Mouse (Mus musculus): Measurements from ENCODE around the gene Trim7. TPM values are rescaled to one million over a fixed set of nuclear protein-coding genes. Genes with fewer than 3 reads are reported as not detected.
"Not testable (repeated sequence)": the region's sequence is repeated elsewhere in the genome, so short reads cannot be mapped to it uniquely, and the experiment has no call there.

Trim7 gene
- polyA plus RNA-seq, 1 experiment from 2014 or later: 5.8 TPM

- Histone ChIP-seq H3K9me3 (replicated peaks) (no peaks in the 10 kb centered on the region), H3K4me2 (replicated peaks) (peak within 1 kb of the TSS; percentile 77), H3K27me3 (no peaks in the 10 kb centered on the region), H3K4me3 (replicated peaks) (peak within 1 kb of the TSS; percentile 87), H3K27ac (replicated peaks) (peak within 1 kb of the TSS; percentile 99), H3K36me3 (peaks cover 30% of the 10 kb centered on the region), H3K4me1 (peaks cover 23% of the 10 kb centered on the region), H3K9ac (peak within 1 kb of the TSS; percentile 90)
- ATAC-seq (ENCODE audit: insufficient number of reproducible peaks, low FRiP score, low TSS enrichment, low read depth): peak; percentile 97
- WGBS: under 1% methylated on average over 73 of the region's 77 CpGs
Observed at GRCm38 (mm10) chr11:48816800-48817665, 8.9 kb upstream of the Trim7 start, which contains the start of gene Trim41. Gene Trim41 (minus strand): TSS chr11:48817353.

GRCm38 (mm10) chr11:48817794-48818193, 8.1 kb upstream of the Trim7 start:
- peaks cover 23% of the 10 kb centered on the region for H3K4me1 ChIP-seq
- H3K9me3 ChIP-seq (replicated peaks): no peaks in the 10 kb centered on the region
- H3K36me3 ChIP-seq: peaks cover 24% of the 10 kb centered on the region
- no peaks in the 10 kb centered on the region for H3K27me3 ChIP-seq
- WGBS: 5% methylated on average over 9 of the region's 9 CpGs
- peak overlapping the region; percentile 99 for H3K27ac ChIP-seq (replicated peaks)
- peak overlapping the region; percentile 87 for H3K4me3 ChIP-seq (replicated peaks)
- peak overlapping the region; percentile 77 for H3K4me2 ChIP-seq (replicated peaks)
- ATAC-seq (ENCODE audit: insufficient number of reproducible peaks, low FRiP score, low TSS enrichment, low read depth): no peak
- H3K9ac ChIP-seq: peak overlapping the region; percentile 58

GRCm38 (mm10) chr11:48818346-48818745, 7.6 kb upstream of the Trim7 start:
- Histone ChIP-seq H3K4me3 (replicated peaks) (peak overlapping the region; percentile 87), H3K4me2 (replicated peaks) (peak overlapping the region; percentile 77), H3K9ac (peak overlapping the region; percentile 58; the same call in 1 of the 2 replicates), H3K9me3 (replicated peaks) (no peaks in the 10 kb centered on the region), H3K36me3 (peaks cover 19% of the 10 kb centered on the region), H3K27ac (replicated peaks) (peak overlapping the region; percentile 99), H3K27me3 (no peaks in the 10 kb centered on the region), H3K4me1 (peaks cover 23% of the 10 kb centered on the region)
- under 1% methylated on average over 16 of the region's 16 CpGs for WGBS
- no peak for ATAC-seq (ENCODE audit: insufficient number of reproducible peaks, low FRiP score, low TSS enrichment, low read depth)

GRCm38 (mm10) chr11:48819614-48820307, 6.2 kb upstream of the Trim7 start:
- Histone ChIP-seq H3K27ac (replicated peaks) (0 out of 2 replicates have a peak overlapping the region, but pooled peaks have one; percentile 22), H3K36me3 (peaks cover 8% of the 10 kb centered on the region), H3K9ac (no peak overlapping the region), H3K4me1 (peaks cover 27% of the 10 kb centered on the region), H3K27me3 (peaks cover 11% of the 10 kb centered on the region), H3K9me3 (replicated peaks) (no peaks in the 10 kb centered on the region), H3K4me2 (replicated peaks) (no peak overlapping the region), H3K4me3 (replicated peaks) (no peak overlapping the region)
- WGBS: 75% methylated on average over 7 of the region's 7 CpGs
- no peak for ATAC-seq (ENCODE audit: insufficient number of reproducible peaks, low FRiP score, low TSS enrichment, low read depth)

GRCm38 (mm10) chr11:48820308-48820674, 5.6 kb upstream of the Trim7 start:
- Histone ChIP-seq H3K4me2 (replicated peaks) (no peak overlapping the region), H3K4me1 (peaks cover 22% of the 10 kb centered on the region), H3K9ac (no peak overlapping the region), H3K4me3 (replicated peaks) (no peak overlapping the region), H3K27ac (replicated peaks) (0 out of 2 replicates have a peak overlapping the region, but pooled peaks have one; percentile 22), H3K27me3 (peaks cover 14% of the 10 kb centered on the region), H3K36me3 (peaks cover 6% of the 10 kb centered on the region; the same call in 1 of the 2 replicates), H3K9me3 (replicated peaks) (no peaks in the 10 kb centered on the region)
- no peak for ATAC-seq (ENCODE audit: insufficient number of reproducible peaks, low FRiP score, low TSS enrichment, low read depth)

GRCm38 (mm10) chr11:48821299-48821698, 4.6 kb upstream of the Trim7 start:
- ATAC-seq (ENCODE audit: insufficient number of reproducible peaks, low FRiP score, low TSS enrichment, low read depth): not testable (repeated sequence)

GRCm38 (mm10) chr11:48822768-48823512, 3.0 kb upstream of the Trim7 start:
- peaks cover 14% of the 10 kb centered on the region for H3K27me3 ChIP-seq
- no peaks in the 10 kb centered on the region for H3K36me3 ChIP-seq
- WGBS: 30% methylated on average over 14 of the region's 14 CpGs
- no peak for ATAC-seq (ENCODE audit: insufficient number of reproducible peaks, low FRiP score, low TSS enrichment, low read depth)
- H3K4me2 ChIP-seq (replicated peaks): peak overlapping the region; percentile 61
- H3K9ac ChIP-seq: no peak overlapping the region
- H3K27ac ChIP-seq (replicated peaks): no peak overlapping the region
- peak overlapping the region; percentile 38 for H3K4me3 ChIP-seq (replicated peaks)
- no peaks in the 10 kb centered on the region for H3K9me3 ChIP-seq (replicated peaks)
- H3K4me1 ChIP-seq: peaks cover 11% of the 10 kb centered on the region; the same call in 1 of the 2 replicates

More at GRCm38 (mm10) chr11:48821299-48821698, 4.6 kb upstream of the Trim7 start:
- H3K9me3 ChIP-seq (replicated peaks); H3K4me3 ChIP-seq (replicated peaks); H3K4me2 ChIP-seq (replicated peaks); H3K27ac ChIP-seq (replicated peaks); H3K36me3 ChIP-seq; H3K9ac ChIP-seq: not testable (repeated sequence)
- peaks cover 12% of the 10 kb centered on the region for H3K4me1 ChIP-seq
- 86% methylated on average over 14 of the region's 14 CpGs for WGBS
- peaks cover 14% of the 10 kb centered on the region for H3K27me3 ChIP-seq

- no peak overlapping the region for H3K9ac ChIP-seq
- no peaks in the 10 kb centered on the region for H3K36me3 ChIP-seq
- no peaks in the 10 kb centered on the region for H3K9me3 ChIP-seq (replicated peaks)
- peak overlapping the region; percentile 38 for H3K4me3 ChIP-seq (replicated peaks)
- ATAC-seq (ENCODE audit: insufficient number of reproducible peaks, low FRiP score, low TSS enrichment, low read depth): no peak
- H3K4me1 ChIP-seq: peaks cover 11% of the 10 kb centered on the region; the same call in 1 of the 2 replicates
- WGBS: under 1% methylated on average over 15 of the region's 15 CpGs
- H3K27me3 ChIP-seq: peaks cover 14% of the 10 kb centered on the region
- H3K4me2 ChIP-seq (replicated peaks): peak overlapping the region; percentile 61
- no peak overlapping the region for H3K27ac ChIP-seq (replicated peaks)
Observed at GRCm38 (mm10) chr11:48823536-48823972, 2.4 kb upstream of the Trim7 start.

- H3K27ac ChIP-seq (replicated peaks): no peak overlapping the region
- no peaks in the 10 kb centered on the region for H3K36me3 ChIP-seq
- H3K27me3 ChIP-seq: peaks cover 14% of the 10 kb centered on the region
- no peak overlapping the region for H3K9ac ChIP-seq
- peak overlapping the region; percentile 61 for H3K4me2 ChIP-seq (replicated peaks)
- 5% methylated on average over 22 of the region's 22 CpGs for WGBS
- peaks cover 11% of the 10 kb centered on the region; the same call in 1 of the 2 replicates for H3K4me1 ChIP-seq
- peak overlapping the region; percentile 38 for H3K4me3 ChIP-seq (replicated peaks)
- H3K9me3 ChIP-seq (replicated peaks): no peaks in the 10 kb centered on the region
- no peak for ATAC-seq (ENCODE audit: insufficient number of reproducible peaks, low FRiP score, low TSS enrichment, low read depth)
Observed at GRCm38 (mm10) chr11:48824311-48824830, 1.6 kb upstream of the Trim7 start.

- 0% methylated on average over 6 of the region's 6 CpGs for WGBS
- no peaks in the 10 kb centered on the region for H3K9me3 ChIP-seq (replicated peaks)
- peak overlapping the region; percentile 63 for H3K27ac ChIP-seq (replicated peaks)
- peak overlapping the region; percentile 48 for H3K4me3 ChIP-seq (replicated peaks)
- no peak for ATAC-seq (ENCODE audit: insufficient number of reproducible peaks, low FRiP score, low TSS enrichment, low read depth)
- H3K4me2 ChIP-seq (replicated peaks): peak overlapping the region; percentile 54
- H3K27me3 ChIP-seq: peaks cover 14% of the 10 kb centered on the region
- H3K36me3 ChIP-seq: no peaks in the 10 kb centered on the region
- H3K9ac ChIP-seq: peak overlapping the region; percentile 15; the same call in 1 of the 2 replicates
- peaks cover 11% of the 10 kb centered on the region; the same call in 1 of the 2 replicates for H3K4me1 ChIP-seq
Observed at GRCm38 (mm10) chr11:48826752-48827096, 784 bp downstream of the Trim7 start.
